In genomic region chr5:66392861-66393529, GRCm38 (mm10) we compare ENCODE assay signal across 11 mouse cellular contexts.
A peak's percentile ranks its signal among the peaks of the same experiment; 100 is the strongest.
DNase-seq lines count a peak whose midpoint lies in the region; ATAC-seq lines count a peak whose summit lies in the region.
"Had no signal": no experiment of that assay in that cellular context is flagged by ENCODE, and none has a peak within 500 bp of the region (broad histone marks: within the 10 kb centered on the region; RNA-seq: fewer than 3 reads in every experiment).

No protein-coding gene starts in this region.

- peak overlapping the region; percentile 23; the same call in 1 of the 2 replicates for H3K27ac ChIP-seq in hindbrain, embryonic 10.5 days
- H3K27ac ChIP-seq in hindbrain, embryonic 14.5 days, result no peak overlapping the region
- no peak overlapping the region for H3K27ac ChIP-seq in embryonic facial prominence, embryonic 14.5 days (replicated peaks; ENCODE audit: low read depth, low read length)
- H3K27ac ChIP-seq: left cerebral cortex, adult 2 months had no signal

- H3K9me3 ChIP-seq in hindbrain, embryonic 10.5 days, result no peaks in the 10 kb centered on the region
- H3K9me3 ChIP-seq in hindbrain, embryonic 14.5 days (ENCODE audit: control insufficient read depth, low read length), result no peaks in the 10 kb centered on the region
- H3K9me3 ChIP-seq in embryonic facial prominence, embryonic 14.5 days (ENCODE audit: control insufficient read depth, low read length), result no peaks in the 10 kb centered on the region

- H3K36me3 ChIP-seq in hindbrain, embryonic 10.5 days, result no peaks in the 10 kb centered on the region
- H3K36me3 ChIP-seq in hindbrain, embryonic 14.5 days (replicated peaks; ENCODE audit: control insufficient read depth, insufficient read depth), result no peaks in the 10 kb centered on the region; the same call in 1 of the 2 replicates
- H3K36me3 ChIP-seq in embryonic facial prominence, embryonic 14.5 days (ENCODE audit: control insufficient read depth, insufficient read depth, low read length), result 0 out of 2 replicates have a peak, but pooled peaks cover 8% of the 10 kb centered on the region

- DNase-seq in hindbrain, embryonic 10.5 days (ENCODE audit: low spot score), result peak; percentile 26
- DNase-seq in hindbrain, embryonic 14.5 days (ENCODE audit: low spot score), result no peak
- DNase-seq in 3T3-L1 (ENCODE audit: low read depth, low spot score), result peak; percentile 12
- peak; percentile 65 for DNase-seq in ES-CJ7 (ENCODE audit: low read depth, low spot score)
- DNase-seq in embryonic facial prominence, embryonic 14.5 days (ENCODE audit: low spot score), result peak; percentile 35
- no peak for DNase-seq in thymus, postnatal 25 days
- DNase-seq: heart, postnatal 36 days; lung, adult 2 months had no signal

- peaks cover 9% of the 10 kb centered on the region; the same call in 1 of the 2 replicates for H3K4me1 ChIP-seq in hindbrain, embryonic 10.5 days (replicated peaks)
- H3K4me1 ChIP-seq in hindbrain, embryonic 14.5 days (replicated peaks; ENCODE audit: control insufficient read depth, insufficient read depth, low read length), result peaks cover 16% of the 10 kb centered on the region; the same call in 1 of the 2 replicates
- peaks cover 5% of the 10 kb centered on the region; the same call in 1 of the 2 replicates for H3K4me1 ChIP-seq in embryonic facial prominence, embryonic 14.5 days (ENCODE audit: control insufficient read depth, insufficient read depth, low read length)

- H3K4me3 ChIP-seq in hindbrain, embryonic 10.5 days, result no peak overlapping the region
- H3K4me3 ChIP-seq in hindbrain, embryonic 14.5 days (replicated peaks; ENCODE audit: low read length), result no peak overlapping the region
- no peak overlapping the region for H3K4me3 ChIP-seq in embryonic facial prominence, embryonic 14.5 days (ENCODE audit: low read depth, low read length)
- H3K4me3 ChIP-seq: left cerebral cortex, adult 2 months had no signal

- ATAC-seq in hindbrain, embryonic 14.5 days (ENCODE audit: low FRiP score), result no peak
- ATAC-seq in embryonic facial prominence, embryonic 14.5 days (ENCODE audit: low read depth), result 0 out of 2 replicates have a peak, but pooled peaks have one; percentile 2
- ATAC-seq in inflammation-experienced regulatory T-cells, adult 6 months, result no peak
- ATAC-seq: Patski had no signal

- 57% methylated on average over 18 of the region's 18 CpGs for WGBS in hindbrain, embryonic 10.5 days
- 51% methylated on average over 18 of the region's 18 CpGs for WGBS in hindbrain, embryonic 14.5 days
- WGBS in embryonic facial prominence, embryonic 14.5 days, result 45% methylated on average over 18 of the region's 18 CpGs

- no peaks in the 10 kb centered on the region for H3K27me3 ChIP-seq in hindbrain, embryonic 10.5 days (ENCODE audit: insufficient read depth, poor library complexity, severe bottlenecking)
- H3K27me3 ChIP-seq in hindbrain, embryonic 14.5 days (ENCODE audit: control insufficient read depth, insufficient read depth, low read length), result no peaks in the 10 kb centered on the region
- no peaks in the 10 kb centered on the region for H3K27me3 ChIP-seq in embryonic facial prominence, embryonic 14.5 days (replicated peaks; ENCODE audit: control insufficient read depth, insufficient read depth, low read length)
- H3K27me3 ChIP-seq: Patski had no signal

- no peak overlapping the region for H3K4me2 ChIP-seq in hindbrain, embryonic 14.5 days (replicated peaks)
- no peak overlapping the region for H3K4me2 ChIP-seq in embryonic facial prominence, embryonic 14.5 days (ENCODE audit: low read depth, low read length)

- no peak overlapping the region for H3K9ac ChIP-seq in hindbrain, embryonic 14.5 days
- H3K9ac ChIP-seq in embryonic facial prominence, embryonic 14.5 days (ENCODE audit: low read depth, low read length), result no peak overlapping the region

Comparison
In these comparisons a context has a peak if more than half of its experiments do, and no peak if none do; other contexts are left out.
1. DNase-seq: peak in hindbrain, embryonic 10.5 days (single experiment), 3T3-L1 (single experiment), ES-CJ7 (single experiment) and embryonic facial prominence, embryonic 14.5 days (single experiment); none in hindbrain, embryonic 14.5 days (single experiment) and thymus, postnatal 25 days (single experiment).